Mouse (Mus musculus) midbrain, embryonic 13.5 days (tissue): ENCODE results near the gene Bola1. TPM values are rescaled to one million over a fixed set of nuclear protein-coding genes. Genes with fewer than 3 reads are reported as not detected.
"Not testable (repeated sequence)": the region's sequence is repeated elsewhere in the genome, so short reads cannot be mapped to it uniquely, and the experiment has no call there.

ENCODE experiments used
- ATAC-seq: fragments of 200-750 bp; cut with Nextera tagmentation; 2 replicates; pipeline ENCODE4 v1.8.0; 2017; ENCODE audit warnings: mild to moderate bottlenecking, moderate TSS enrichment, moderate library complexity
- H3K27ac ChIP-seq: fragments of 300-500 bp; sonication (generic); 2 replicates; pipeline ENCODE4 v1.5.1; 2015; ENCODE audit warnings: inconsistent platforms, mild to moderate bottlenecking, moderate library complexity
- H3K27me3 ChIP-seq: fragments of 300-500 bp; sonication (generic); 2 replicates; pipeline ENCODE4 v1.6.1; 2015; ENCODE audit warnings: mild to moderate bottlenecking, inconsistent platforms
- H3K36me3 ChIP-seq: fragments of 300-500 bp; sonication (generic); 2 replicates; pipeline ENCODE4 v1.6.1; 2015; ENCODE audit warnings: mild to moderate bottlenecking, inconsistent platforms
- H3K4me1 ChIP-seq: fragments of 300-500 bp; sonication (generic); replicated peaks from 2 replicates; pipeline ENCODE4 v1.6.1; 2015; ENCODE audit warnings: inconsistent platforms
- H3K4me2 ChIP-seq: fragments of 300-500 bp; sonication (generic); replicated peaks from 2 replicates; pipeline ENCODE4 v1.6.1; 2015; ENCODE audit warnings: moderate library complexity, mild to moderate bottlenecking, inconsistent platforms
- H3K4me3 ChIP-seq: fragments of 300-500 bp; sonication (generic); replicated peaks from 2 replicates; pipeline ENCODE4 v1.5.1; 2015; ENCODE audit warnings: mild to moderate bottlenecking, inconsistent platforms
- H3K9ac ChIP-seq: fragments of 300-500 bp; sonication (generic); replicated peaks from 2 replicates; pipeline ENCODE4 v1.6.1; 2015; ENCODE audit warnings: mild to moderate bottlenecking, inconsistent platforms
- H3K9me3 ChIP-seq: fragments of 300-500 bp; sonication (generic); 2 replicates; pipeline ENCODE4 v1.6.1; 2016; ENCODE audit warnings: mild to moderate bottlenecking, inconsistent platforms
- WGBS: fragments of 180-500 bp; shearing (Covaris S2); methylation state at CpG from one replicate; pipeline ENCODE4 v1.1.7; 2015; 5-methylcytosine and 5-hydroxymethylcytosine counted together
- polyA plus RNA-seq: library from polyadenylated mRNA; unstranded; fragments of >200 nt; fragmentation: Nextera tagmentation; extraction: Ambion mirVana; gene quantifications from 2 replicates; pipeline ENCODE4 v1.2.1, GENCODE M21; 2015

The Bola1 gene
- polyA plus RNA-seq, 1 experiment from 2014 or later: 67.7 TPM

GRCm38 (mm10) chr3:96181510-96182381 is 37.8 kb downstream of the Bola1 start:
- 39% methylated on average over 12 of the region's 12 CpGs for WGBS
- ATAC-seq: peak; percentile 51
- H3K27ac ChIP-seq: peak overlapping the region; percentile 82

GRCm38 (mm10) chr3:96180727-96181477 is 38.6 kb downstream of the Bola1 start, which contains the start of gene Sv2a:
Gene Sv2a (plus strand): TSS chr3:96181151.
- peak within 1 kb of the TSS; percentile 82 for H3K27ac ChIP-seq
- WGBS: 0% methylated on average over 12 of the region's 23 CpGs
- no peaks in the 10 kb centered on the region for H3K9me3 ChIP-seq
- H3K4me1 ChIP-seq: peaks cover 29% of the 10 kb centered on the region
- H3K36me3 ChIP-seq: peaks cover 40% of the 10 kb centered on the region
- peak; percentile 75 for ATAC-seq
- H3K9ac ChIP-seq: peak within 1 kb of the TSS; percentile 85
- H3K4me3 ChIP-seq: peak within 1 kb of the TSS; percentile 69
- no peaks in the 10 kb centered on the region for H3K27me3 ChIP-seq
- H3K4me2 ChIP-seq: peak within 1 kb of the TSS; percentile 67

More at GRCm38 (mm10) chr3:96181510-96182381, 37.8 kb downstream of the Bola1 start:
- Histone ChIP-seq H3K36me3 (peaks cover 33% of the 10 kb centered on the region), H3K9me3 (no peaks in the 10 kb centered on the region), H3K4me2 (peak overlapping the region; percentile 67), H3K9ac (peak overlapping the region; percentile 85), H3K27me3 (no peaks in the 10 kb centered on the region), H3K4me1 (peaks cover 29% of the 10 kb centered on the region), H3K4me3 (peak overlapping the region; percentile 69)

- Histone ChIP-seq H3K9ac (no peak overlapping the region), H3K27ac (no peak overlapping the region), H3K4me3 (no peak overlapping the region), H3K27me3 (no peaks in the 10 kb centered on the region), H3K4me2 (no peak overlapping the region), H3K9me3 (no peaks in the 10 kb centered on the region), H3K4me1 (peaks cover 35% of the 10 kb centered on the region), H3K36me3 (peaks cover 40% of the 10 kb centered on the region)
- WGBS: 62% methylated on average over 4 of the region's 4 CpGs
- ATAC-seq: no peak
Measured at GRCm38 (mm10) chr3:96179531-96179930, 40.0 kb downstream of the Bola1 start.

- Histone ChIP-seq H3K4me2 (no peak overlapping the region), H3K36me3 (peaks cover 46% of the 10 kb centered on the region), H3K4me3 (no peak overlapping the region), H3K9me3 (no peaks in the 10 kb centered on the region), H3K27ac (no peak overlapping the region), H3K9ac (no peak overlapping the region), H3K27me3 (no peaks in the 10 kb centered on the region), H3K4me1 (peaks cover 41% of the 10 kb centered on the region)
- 86% methylated on average over 2 of the region's 2 CpGs for WGBS
- ATAC-seq: no peak
Measured at GRCm38 (mm10) chr3:96178902-96179301, 40.6 kb downstream of the Bola1 start.

- Histone ChIP-seq H3K4me2 (no peak overlapping the region), H3K9me3 (no peaks in the 10 kb centered on the region), H3K36me3 (peaks cover 47% of the 10 kb centered on the region), H3K4me3 (no peak overlapping the region), H3K9ac (no peak overlapping the region), H3K4me1 (peaks cover 44% of the 10 kb centered on the region), H3K27ac (no peak overlapping the region), H3K27me3 (no peaks in the 10 kb centered on the region)
- ATAC-seq: no peak
- WGBS: 94% methylated on average over 4 of the region's 4 CpGs
Measured at GRCm38 (mm10) chr3:96178427-96178826, 41.1 kb downstream of the Bola1 start.

GRCm38 (mm10) chr3:96175251-96175650 is 44.3 kb downstream of the Bola1 start:
- no peak for ATAC-seq
- H3K4me1 ChIP-seq: peaks cover 39% of the 10 kb centered on the region
- H3K27me3 ChIP-seq: no peaks in the 10 kb centered on the region
- H3K36me3 ChIP-seq: peaks cover 50% of the 10 kb centered on the region
- H3K4me3 ChIP-seq: no peak overlapping the region
- 97% methylated on average over 6 of the region's 6 CpGs for WGBS
- H3K4me2 ChIP-seq: no peak overlapping the region
- H3K27ac ChIP-seq: no peak overlapping the region
- H3K9ac ChIP-seq: no peak overlapping the region
- no peaks in the 10 kb centered on the region for H3K9me3 ChIP-seq

- H3K4me3 ChIP-seq: 0 out of 2 replicates have a peak overlapping the region, but pooled peaks have one; percentile 85
- H3K4me2 ChIP-seq: 0 out of 2 replicates have a peak overlapping the region, but pooled peaks have one; percentile 99
- H3K27me3 ChIP-seq, H3K9ac ChIP-seq, ATAC-seq, H3K9me3 ChIP-seq, H3K27ac ChIP-seq: not testable (repeated sequence)
- WGBS: 93% methylated on average over 4 of the region's 4 CpGs
- peaks cover 40% of the 10 kb centered on the region for H3K4me1 ChIP-seq
- H3K36me3 ChIP-seq: peaks cover 52% of the 10 kb centered on the region
Measured at GRCm38 (mm10) chr3:96174042-96174441, 45.5 kb downstream of the Bola1 start.

GRCm38 (mm10) chr3:96173185-96173584 is 46.3 kb downstream of the Bola1 start:
- ATAC-seq: no peak
- WGBS: 39% methylated on average over 7 of the region's 7 CpGs
- Histone ChIP-seq H3K9ac (peak overlapping the region; percentile 88), H3K27ac (0 out of 2 replicates have a peak overlapping the region, but pooled peaks have one; percentile 99), H3K4me2 (peak overlapping the region; percentile 99), H3K27me3 (no peaks in the 10 kb centered on the region), H3K4me3 (peak overlapping the region; percentile 85), H3K4me1 (peaks cover 40% of the 10 kb centered on the region), H3K36me3 (peaks cover 45% of the 10 kb centered on the region), H3K9me3 (no peaks in the 10 kb centered on the region)

- no peaks in the 10 kb centered on the region for H3K27me3 ChIP-seq
- peak within 1 kb of the TSS; percentile 85 for H3K4me3 ChIP-seq
- H3K27ac ChIP-seq: peak within 1 kb of the TSS; percentile 99
- H3K9ac ChIP-seq: peak within 1 kb of the TSS; percentile 88
- no peaks in the 10 kb centered on the region for H3K9me3 ChIP-seq
- WGBS: under 1% methylated on average over 57 of the region's 58 CpGs
- H3K4me1 ChIP-seq: peaks cover 40% of the 10 kb centered on the region
- peak; percentile 96 for ATAC-seq
- H3K4me2 ChIP-seq: peak within 1 kb of the TSS; percentile 99
- H3K36me3 ChIP-seq: peaks cover 38% of the 10 kb centered on the region
Measured at GRCm38 (mm10) chr3:96172197-96173178, 47.0 kb downstream of the Bola1 start, which contains the start of gene Sf3b4. Gene Sf3b4 (plus strand): TSS chr3:96172332.

- peaks cover 40% of the 10 kb centered on the region for H3K4me1 ChIP-seq
- ATAC-seq: peak; percentile 40
- H3K4me3 ChIP-seq: peak overlapping the region; percentile 85
- no peaks in the 10 kb centered on the region for H3K27me3 ChIP-seq
- WGBS: 22% methylated on average over 18 of the region's 18 CpGs
- H3K4me2 ChIP-seq: peak overlapping the region; percentile 99
- H3K9me3 ChIP-seq: no peaks in the 10 kb centered on the region
- H3K9ac ChIP-seq: peak overlapping the region; percentile 88
- peaks cover 32% of the 10 kb centered on the region for H3K36me3 ChIP-seq
- H3K27ac ChIP-seq: peak overlapping the region; percentile 99
Measured at GRCm38 (mm10) chr3:96171583-96172196, 47.8 kb downstream of the Bola1 start.
